Mouse (Mus musculus) limb, embryonic 15.5 days (tissue): Measurements from ENCODE around the gene Megf11. TPM values are rescaled to one million over a fixed set of nuclear protein-coding genes. Genes with fewer than 3 reads are reported as not detected.
"Not testable (repeated sequence)": the region's sequence is repeated elsewhere in the genome, so short reads cannot be mapped to it uniquely, and the experiment has no call there.

Source experiments
- ATAC-seq: fragments of 200-750 bp; cut with Nextera tagmentation; 2 replicates; pipeline ENCODE4 v1.8.0; 2017; ENCODE audit warnings: low read depth, moderate TSS enrichment; ENCODE audit not compliant: insufficient number of reproducible peaks, low FRiP score, low TSS enrichment
- H3K27ac ChIP-seq: fragments of 300-500 bp; sonication (generic); 2 replicates; pipeline ENCODE4 v1.5.1; 2015; ENCODE audit warnings: moderate library complexity, mild to moderate bottlenecking, inconsistent platforms
- H3K27me3 ChIP-seq: fragments of 300-500 bp; sonication (generic); 2 replicates; pipeline ENCODE4 v1.6.1; 2015; ENCODE audit warnings: inconsistent platforms
- H3K36me3 ChIP-seq: fragments of 300-500 bp; sonication (generic); 2 replicates; pipeline ENCODE4 v1.6.1; 2015; ENCODE audit warnings: inconsistent platforms
- H3K4me1 ChIP-seq: fragments of 300-500 bp; sonication (generic); 2 replicates; pipeline ENCODE4 v1.6.1; 2015; ENCODE audit warnings: inconsistent platforms
- H3K4me2 ChIP-seq: fragments of 300-500 bp; sonication (generic); 2 replicates; pipeline ENCODE4 v1.6.1; 2015; ENCODE audit warnings: mild to moderate bottlenecking, inconsistent platforms
- H3K4me3 ChIP-seq: fragments of 300-500 bp; sonication (generic); 2 replicates; pipeline ENCODE4 v1.5.1; 2015; ENCODE audit warnings: mild to moderate bottlenecking, inconsistent platforms
- H3K9ac ChIP-seq: fragments of 300-500 bp; sonication (generic); 2 replicates; pipeline ENCODE4 v1.6.1; 2015; ENCODE audit warnings: inconsistent platforms
- H3K9me3 ChIP-seq: fragments of 300-500 bp; sonication (generic); 2 replicates; pipeline ENCODE4 v1.6.1; 2016; ENCODE audit warnings: inconsistent platforms
- WGBS: fragments of 180-500 bp; shearing (Covaris S2); methylation state at CpG from one replicate; pipeline ENCODE4 v1.1.7; 2015; 5-methylcytosine and 5-hydroxymethylcytosine counted together
- polyA plus RNA-seq: library from polyadenylated mRNA; unstranded; fragments of >200 nt; fragmentation: Nextera tagmentation; extraction: Ambion mirVana; gene quantifications from 2 replicates; pipeline ENCODE4 v1.2.1, GENCODE M21; 2015

The Megf11 gene
- polyA plus RNA-seq, 1 experiment from 2014 or later, result 0.83 TPM

GRCm38 (mm10) chr9:64734992-64735391 lies 349.6 kb downstream of the Megf11 start:
- H3K9me3 ChIP-seq, ATAC-seq, H3K36me3 ChIP-seq, H3K27ac ChIP-seq, H3K4me2 ChIP-seq, H3K4me1 ChIP-seq, H3K27me3 ChIP-seq, H3K4me3 ChIP-seq, H3K9ac ChIP-seq: not testable (repeated sequence)
- 87% methylated on average over 7 of the region's 7 CpGs for WGBS

- 11% methylated on average over 9 of the region's 9 CpGs for WGBS
- no peaks in the 10 kb centered on the region for H3K27me3 ChIP-seq
- no peak for ATAC-seq
- H3K4me3 ChIP-seq, result peak overlapping the region; percentile 81
- peaks cover 4% of the 10 kb centered on the region; the same call in 1 of the 2 replicates for H3K4me1 ChIP-seq
- H3K36me3 ChIP-seq, result no peaks in the 10 kb centered on the region
- H3K9me3 ChIP-seq, result no peaks in the 10 kb centered on the region
- peak overlapping the region; percentile 89 for H3K9ac ChIP-seq
- peak overlapping the region; percentile 64 for H3K4me2 ChIP-seq
- peak overlapping the region; percentile 93 for H3K27ac ChIP-seq
Observed at GRCm38 (mm10) chr9:64736076-64736638, 350.7 kb downstream of the Megf11 start.

- WGBS, result under 1% methylated on average over 33 of the region's 35 CpGs
- Histone ChIP-seq H3K27ac (peak overlapping the region; percentile 93), H3K4me1 (peaks cover 4% of the 10 kb centered on the region; the same call in 1 of the 2 replicates), H3K4me2 (peak overlapping the region; percentile 64), H3K4me3 (peak overlapping the region; percentile 81), H3K27me3 (no peaks in the 10 kb centered on the region), H3K9ac (peak overlapping the region; percentile 89), H3K36me3 (no peaks in the 10 kb centered on the region), H3K9me3 (no peaks in the 10 kb centered on the region)
- peak; percentile 72 for ATAC-seq
Observed at GRCm38 (mm10) chr9:64736639-64737405, 351.4 kb downstream of the Megf11 start.

- Histone ChIP-seq H3K4me1 (peaks cover 4% of the 10 kb centered on the region; the same call in 1 of the 2 replicates), H3K36me3 (no peaks in the 10 kb centered on the region), H3K27me3 (no peaks in the 10 kb centered on the region), H3K4me2 (peak within 1 kb of the TSS; percentile 64), H3K9ac (peak within 1 kb of the TSS; percentile 89), H3K27ac (peak within 1 kb of the TSS; percentile 93), H3K9me3 (no peaks in the 10 kb centered on the region), H3K4me3 (peak within 1 kb of the TSS; percentile 81)
- ATAC-seq, result peak; percentile 96
- WGBS, result under 1% methylated on average over 59 of the region's 61 CpGs
Observed at GRCm38 (mm10) chr9:64737406-64738201, 352.2 kb downstream of the Megf11 start, which contains the start of gene Rab11a. TSS of gene Rab11a (minus strand) at chr9:64737758.

GRCm38 (mm10) chr9:64739001-64739400 lies 353.6 kb downstream of the Megf11 start:
- Histone ChIP-seq H3K4me3 (no peak overlapping the region), H3K9me3 (no peaks in the 10 kb centered on the region), H3K27me3 (no peaks in the 10 kb centered on the region), H3K36me3 (no peaks in the 10 kb centered on the region), H3K27ac (no peak overlapping the region), H3K4me2 (no peak overlapping the region), H3K4me1 (peaks cover 4% of the 10 kb centered on the region; the same call in 1 of the 2 replicates), H3K9ac (no peak overlapping the region)
- ATAC-seq, result no peak
- 78% methylated on average over 2 of the region's 2 CpGs for WGBS

DNA sequence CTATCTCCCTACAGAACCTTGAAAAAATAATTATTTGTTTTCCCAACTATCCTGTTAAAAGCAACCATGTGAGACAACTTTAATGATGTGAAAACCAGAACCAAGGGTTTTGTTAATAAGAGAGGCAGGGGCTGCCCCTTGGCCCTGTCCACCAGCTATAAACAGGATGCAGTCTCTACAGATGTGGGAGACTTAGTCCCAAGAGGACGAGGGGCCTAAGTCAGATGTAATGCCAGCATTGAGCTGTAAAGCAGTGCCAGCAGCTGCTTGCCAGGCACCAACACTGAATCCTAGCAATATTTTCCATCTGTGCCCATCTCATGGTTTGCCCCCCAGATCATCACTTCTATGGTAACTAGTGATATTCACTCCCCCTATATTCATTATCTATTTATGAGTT lies 357.0 kb downstream of the Megf11 start:
- Histone ChIP-seq H3K27me3 (no peaks in the 10 kb centered on the region), H3K36me3 (no peaks in the 10 kb centered on the region), H3K27ac (no peak overlapping the region), H3K4me2 (no peak overlapping the region), H3K9me3 (no peaks in the 10 kb centered on the region), H3K9ac (no peak overlapping the region), H3K4me3 (no peak overlapping the region), H3K4me1 (no peaks in the 10 kb centered on the region)
- WGBS, result 41% methylated on average over 1 of the region's 1 CpGs
- no peak for ATAC-seq

GRCm38 (mm10) chr9:64747735-64748134 lies 362.3 kb downstream of the Megf11 start:
- no peaks in the 10 kb centered on the region for H3K4me1 ChIP-seq
- no peak overlapping the region for H3K4me2 ChIP-seq
- no peak for ATAC-seq
- H3K27me3 ChIP-seq, result no peaks in the 10 kb centered on the region
- H3K36me3 ChIP-seq, result no peaks in the 10 kb centered on the region
- H3K4me3 ChIP-seq, result no peak overlapping the region
- WGBS, result 75% methylated on average over 4 of the region's 4 CpGs
- H3K9me3 ChIP-seq, result no peaks in the 10 kb centered on the region
- no peak overlapping the region for H3K9ac ChIP-seq
- H3K27ac ChIP-seq, result no peak overlapping the region

DNA sequence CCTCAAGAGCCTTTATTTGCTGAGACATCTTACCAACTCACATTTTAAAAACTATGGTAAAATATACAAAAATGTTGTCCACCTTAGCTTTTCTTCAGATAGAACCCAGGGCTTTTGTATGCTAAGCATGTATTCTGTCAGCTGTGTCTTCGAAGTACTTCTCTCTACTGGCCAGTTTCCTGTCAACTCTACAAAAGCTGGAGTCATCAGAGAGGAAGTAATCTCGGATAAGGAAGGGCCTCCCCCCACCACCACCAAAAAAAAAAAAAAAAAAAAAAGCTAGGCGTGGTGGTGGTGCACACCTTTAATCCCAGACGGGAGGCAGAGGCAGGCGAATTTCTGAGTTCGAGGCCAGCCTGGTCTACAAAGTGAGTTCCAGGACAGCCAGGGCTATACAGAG lies 363.9 kb downstream of the Megf11 start:
- Histone ChIP-seq H3K27ac (no peak overlapping the region), H3K4me1 (no peaks in the 10 kb centered on the region), H3K4me3 (no peak overlapping the region), H3K9me3 (no peaks in the 10 kb centered on the region), H3K4me2 (no peak overlapping the region), H3K27me3 (no peaks in the 10 kb centered on the region), H3K36me3 (no peaks in the 10 kb centered on the region), H3K9ac (no peak overlapping the region)
- 85% methylated on average over 6 of the region's 6 CpGs for WGBS
- ATAC-seq, result no peak

GRCm38 (mm10) chr9:64752575-64752974 lies 367.1 kb downstream of the Megf11 start:
- no peak for ATAC-seq
- no peaks in the 10 kb centered on the region for H3K27me3 ChIP-seq
- WGBS, result 80% methylated on average over 5 of the region's 5 CpGs
- H3K4me1 ChIP-seq, result no peaks in the 10 kb centered on the region
- H3K4me2 ChIP-seq, result no peak overlapping the region
- no peaks in the 10 kb centered on the region for H3K36me3 ChIP-seq
- H3K9ac ChIP-seq, result no peak overlapping the region
- no peak overlapping the region for H3K27ac ChIP-seq
- H3K9me3 ChIP-seq, result no peaks in the 10 kb centered on the region
- H3K4me3 ChIP-seq, result no peak overlapping the region

DNA sequence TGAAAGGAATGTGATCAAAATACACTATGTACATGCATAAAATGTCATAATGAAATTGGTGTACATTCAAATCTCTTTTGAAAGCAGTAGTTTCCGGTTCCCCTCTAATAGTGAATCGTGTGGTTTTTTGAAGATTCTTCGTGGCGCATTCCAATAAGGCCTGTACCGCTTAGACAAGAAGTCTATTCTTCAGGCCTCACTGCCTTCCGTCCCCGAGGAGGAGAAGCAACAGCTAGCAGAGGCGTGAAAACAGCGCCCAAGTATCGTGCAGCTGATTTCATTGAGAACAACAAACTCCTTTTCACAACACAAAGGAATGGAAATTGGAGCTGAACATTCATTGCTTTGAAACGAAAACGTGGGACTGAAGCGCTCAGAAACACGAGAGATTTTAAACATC lies 372.6 kb downstream of the Megf11 start:
- 77% methylated on average over 14 of the region's 14 CpGs for WGBS
- no peak for ATAC-seq
- Histone ChIP-seq H3K4me2 (no peak overlapping the region), H3K4me3 (no peak overlapping the region), H3K27me3 (no peaks in the 10 kb centered on the region), H3K9ac (no peak overlapping the region), H3K4me1 (no peaks in the 10 kb centered on the region), H3K36me3 (no peaks in the 10 kb centered on the region), H3K9me3 (no peaks in the 10 kb centered on the region), H3K27ac (no peak overlapping the region)
